Mouse (Mus musculus): ENCODE data around the gene Stat3. TPM values are rescaled to one million over a fixed set of nuclear protein-coding genes. Genes with fewer than 3 reads are reported as not detected.

Stat3 gene
- polyA plus RNA-seq, 1 experiment from 2014 or later: 66.6 TPM

- Histone ChIP-seq H3K79me2 (ENCODE audit: inconsistent target) (no peaks in the 10 kb centered on the region), H3K4me3 (ENCODE audit: inconsistent target) (no peak overlapping the region), H3K27ac (no peak overlapping the region), H3K36me3 (ENCODE audit: inconsistent target) (peaks cover 67% of the 10 kb centered on the region)
- 90% methylated on average over 11 of the region's 15 CpGs for WGBS (ENCODE audit: missing documents)
Measured at GRCm38 (mm10) chr11:100879321-100880078, 59.8 kb downstream of the Stat3 start.

- H3K4me3 ChIP-seq (ENCODE audit: inconsistent target): no peak overlapping the region
- WGBS (ENCODE audit: missing documents): 100% methylated on average over 3 of the region's 3 CpGs
- peaks cover 58% of the 10 kb centered on the region for H3K36me3 ChIP-seq (ENCODE audit: inconsistent target)
Measured at GRCm38 (mm10) chr11:100875761-100876160, 63.6 kb downstream of the Stat3 start.

GRCm38 (mm10) chr11:100870968-100871350, 68.4 kb downstream of the Stat3 start:
- Histone ChIP-seq H3K27ac (no peak overlapping the region), H3K4me3 (ENCODE audit: inconsistent target) (no peak overlapping the region), H3K79me2 (ENCODE audit: inconsistent target) (no peaks in the 10 kb centered on the region), H3K36me3 (ENCODE audit: inconsistent target) (peaks cover 54% of the 10 kb centered on the region)
- WGBS (ENCODE audit: missing documents): 94% methylated on average over 8 of the region's 8 CpGs

More at GRCm38 (mm10) chr11:100875761-100876160, 63.6 kb downstream of the Stat3 start:
- no peak overlapping the region for H3K27ac ChIP-seq
- H3K79me2 ChIP-seq (ENCODE audit: inconsistent target): no peaks in the 10 kb centered on the region

GRCm38 (mm10) chr11:100870256-100870967, 68.9 kb downstream of the Stat3 start:
- Histone ChIP-seq H3K36me3 (ENCODE audit: inconsistent target) (peaks cover 53% of the 10 kb centered on the region), H3K79me2 (ENCODE audit: inconsistent target) (no peaks in the 10 kb centered on the region), H3K4me3 (ENCODE audit: inconsistent target) (no peak overlapping the region), H3K27ac (no peak overlapping the region)
- whole genome bisulfite sequencing (ENCODE audit: missing documents): 89% methylated on average over 10 of the region's 10 CpGs

- 49% methylated on average over 7 of the region's 7 CpGs for WGBS (ENCODE audit: missing documents)
- Histone ChIP-seq H3K27ac (no peak overlapping the region), H3K79me2 (ENCODE audit: inconsistent target) (peaks cover 8% of the 10 kb centered on the region; the same call in 1 of the 2 replicates), H3K36me3 (ENCODE audit: inconsistent target) (peaks cover 62% of the 10 kb centered on the region), H3K4me3 (ENCODE audit: inconsistent target) (no peak overlapping the region)
Measured at GRCm38 (mm10) chr11:100865618-100866017, 73.7 kb downstream of the Stat3 start.

GRCm38 (mm10) chr11:100863141-100863540, 76.2 kb downstream of the Stat3 start:
- WGBS (ENCODE audit: missing documents): 87% methylated on average over 10 of the region's 10 CpGs
- H3K4me3 ChIP-seq (ENCODE audit: inconsistent target): no peak overlapping the region
- no peak overlapping the region for H3K27ac ChIP-seq
- peaks cover 8% of the 10 kb centered on the region; the same call in 1 of the 2 replicates for H3K79me2 ChIP-seq (ENCODE audit: inconsistent target)
- peaks cover 45% of the 10 kb centered on the region for H3K36me3 ChIP-seq (ENCODE audit: inconsistent target)

GRCm38 (mm10) chr11:100861836-100862235, 77.5 kb downstream of the Stat3 start:
- Histone ChIP-seq H3K36me3 (ENCODE audit: inconsistent target) (peaks cover 33% of the 10 kb centered on the region), H3K27ac (no peak overlapping the region), H3K79me2 (ENCODE audit: inconsistent target) (peaks cover 8% of the 10 kb centered on the region; the same call in 1 of the 2 replicates), H3K4me3 (ENCODE audit: inconsistent target) (no peak overlapping the region)
- 81% methylated on average over 3 of the region's 3 CpGs for WGBS (ENCODE audit: missing documents)

GRCm38 (mm10) chr11:100861335-100861734, 78.0 kb downstream of the Stat3 start:
- Histone ChIP-seq H3K36me3 (ENCODE audit: inconsistent target) (peaks cover 33% of the 10 kb centered on the region), H3K4me3 (ENCODE audit: inconsistent target) (peak overlapping the region; percentile 68), H3K79me2 (ENCODE audit: inconsistent target) (peaks cover 8% of the 10 kb centered on the region; the same call in 1 of the 2 replicates), H3K27ac (peak overlapping the region; percentile 66)
- 14% methylated on average over 7 of the region's 7 CpGs for WGBS (ENCODE audit: missing documents)

GRCm38 (mm10) chr11:100860198-100861048, 78.9 kb downstream of the Stat3 start:
- peak overlapping the region; percentile 68 for H3K4me3 ChIP-seq (ENCODE audit: inconsistent target)
- WGBS (ENCODE audit: missing documents): under 1% methylated on average over 54 of the region's 55 CpGs
- H3K79me2 ChIP-seq (ENCODE audit: inconsistent target): peaks cover 8% of the 10 kb centered on the region; the same call in 1 of the 2 replicates
- peaks cover 29% of the 10 kb centered on the region for H3K36me3 ChIP-seq (ENCODE audit: inconsistent target)
- peak overlapping the region; percentile 66 for H3K27ac ChIP-seq

GRCm38 (mm10) chr11:100859579-100860075, 79.7 kb downstream of the Stat3 start:
- 52% methylated on average over 6 of the region's 6 CpGs for whole genome bisulfite sequencing (ENCODE audit: missing documents)
- H3K79me2 ChIP-seq (ENCODE audit: inconsistent target): peaks cover 8% of the 10 kb centered on the region; the same call in 1 of the 2 replicates
- H3K4me3 ChIP-seq (ENCODE audit: inconsistent target): peak overlapping the region; percentile 30
- H3K27ac ChIP-seq: peak overlapping the region; percentile 24; the same call in 1 of the 2 replicates
- peaks cover 21% of the 10 kb centered on the region for H3K36me3 ChIP-seq (ENCODE audit: inconsistent target)

- Histone ChIP-seq H3K36me3 (ENCODE audit: inconsistent target) (peaks cover 15% of the 10 kb centered on the region), H3K4me3 (ENCODE audit: inconsistent target) (peak within 1 kb of the TSS; percentile 30), H3K79me2 (ENCODE audit: inconsistent target) (peaks cover 8% of the 10 kb centered on the region; the same call in 1 of the 2 replicates), H3K27ac (peak within 1 kb of the TSS; percentile 24; the same call in 1 of the 2 replicates)
- 39% methylated on average over 9 of the region's 9 CpGs for WGBS (ENCODE audit: missing documents)
Measured at GRCm38 (mm10) chr11:100858935-100859578, 80.3 kb downstream of the Stat3 start, which contains the start of gene Stat5a. Stat5a (plus strand) TSS chr11:100859351.

GRCm38 (mm10) chr11:100857960-100858359, 81.4 kb downstream of the Stat3 start:
- no peak overlapping the region for H3K4me3 ChIP-seq (ENCODE audit: inconsistent target)
- no peak overlapping the region for H3K27ac ChIP-seq
- H3K79me2 ChIP-seq (ENCODE audit: inconsistent target): peaks cover 8% of the 10 kb centered on the region; the same call in 1 of the 2 replicates
- 71% methylated on average over 6 of the region's 6 CpGs for WGBS (ENCODE audit: missing documents)
- H3K36me3 ChIP-seq (ENCODE audit: inconsistent target): peaks cover 4% of the 10 kb centered on the region; the same call in 1 of the 2 replicates

- 95% methylated on average over 4 of the region's 4 CpGs for WGBS (ENCODE audit: missing documents)
- H3K27ac ChIP-seq: no peak overlapping the region
- H3K36me3 ChIP-seq (ENCODE audit: inconsistent target): no peaks in the 10 kb centered on the region
- H3K4me3 ChIP-seq (ENCODE audit: inconsistent target): no peak overlapping the region
- H3K79me2 ChIP-seq (ENCODE audit: inconsistent target): no peaks in the 10 kb centered on the region
Measured at GRCm38 (mm10) chr11:100855178-100855577, 84.2 kb downstream of the Stat3 start.

Data from macrophage (primary cell).